Mouse (Mus musculus) kidney, adult 11 months (tissue): ENCODE results near the gene Brix1.
"Not testable (repeated sequence)": the region's sequence is repeated elsewhere in the genome, so short reads cannot be mapped to it uniquely, and the experiment has no call there.

Source experiments
- DNase-seq: peaks from one replicate; pipeline ENCODE4 v3.0.0; 2022

Gene Brix1

GRCm38 (mm10) chr15:10485484-10486364, at the start of gene Brix1, which contains the start of gene Rad1:
TSS of gene Brix1 (minus strand) at chr15:10485947.
TSS of gene Rad1 (plus strand) at chr15:10486018.
- peak; percentile 95 for DNase-seq

- DNase-seq: no peak
Measured at GRCm38 (mm10) chr15:10534591-10534990, 48.8 kb upstream of the Brix1 start.

GRCm38 (mm10) chr15:10533361-10533760, 47.6 kb upstream of the Brix1 start:
- not testable (repeated sequence) for DNase-seq

GRCm38 (mm10) chr15:10531352-10531751, 45.6 kb upstream of the Brix1 start:
- DNase-seq: no peak

GRCm38 (mm10) chr15:10525896-10526295, 40.1 kb upstream of the Brix1 start:
- DNase-seq: no peak

- no peak for DNase-seq
Measured at GRCm38 (mm10) chr15:10515166-10515565, 29.4 kb upstream of the Brix1 start.

GRCm38 (mm10) chr15:10506099-10506498, 20.4 kb upstream of the Brix1 start:
- DNase-seq: peak; percentile 8

- peak; percentile 8 for DNase-seq
Measured at GRCm38 (mm10) chr15:10500838-10501719, 15.3 kb upstream of the Brix1 start.

- DNase-seq: no peak
Measured at GRCm38 (mm10) chr15:10500035-10500434, 14.3 kb upstream of the Brix1 start.

- no peak for DNase-seq
Measured at GRCm38 (mm10) chr15:10499593-10499992, 13.8 kb upstream of the Brix1 start.

GRCm38 (mm10) chr15:10496696-10497095, 10.9 kb upstream of the Brix1 start:
- DNase-seq: not testable (repeated sequence)

GRCm38 (mm10) chr15:10495944-10496343, 10.2 kb upstream of the Brix1 start:
- DNase-seq: no peak

GRCm38 (mm10) chr15:10490101-10490500, 4.4 kb upstream of the Brix1 start:
- no peak for DNase-seq

- peak; percentile 19 for DNase-seq
Measured at GRCm38 (mm10) chr15:10487246-10487645, 1.5 kb upstream of the Brix1 start.

GRCm38 (mm10) chr15:10486365-10486839, 655 bp upstream of the Brix1 start:
- no peak for DNase-seq

GRCm38 (mm10) chr15:10470941-10471340, 14.8 kb downstream of the Brix1 start:
- no peak for DNase-seq

- peak; percentile 88 for DNase-seq
Measured at GRCm38 (mm10) chr15:10470151-10470831, 15.5 kb downstream of the Brix1 start, which contains the start of gene Dnajc21. TSS of gene Dnajc21 (minus strand) at chr15:10470516.

- DNase-seq: no peak
Measured at GRCm38 (mm10) chr15:10469641-10470150, 16.1 kb downstream of the Brix1 start.

- no peak for DNase-seq
Measured at GRCm38 (mm10) chr15:10468761-10469160, 17.0 kb downstream of the Brix1 start.

- DNase-seq: no peak
Measured at GRCm38 (mm10) chr15:10464678-10465077, 21.1 kb downstream of the Brix1 start.

- DNase-seq: no peak
Measured at GRCm38 (mm10) chr15:10463555-10463954, 22.2 kb downstream of the Brix1 start.

GRCm38 (mm10) chr15:10460986-10461385, 24.8 kb downstream of the Brix1 start:
- DNase-seq: no peak
